Mouse (Mus musculus) neural tube, postnatal 0 days (tissue): ENCODE data around the gene Ylpm1. TPM values are rescaled to one million over a fixed set of nuclear protein-coding genes. Genes with fewer than 3 reads are reported as not detected.

Source experiments
- polyA plus RNA-seq: library from polyadenylated mRNA; unstranded; fragments of >200 nt; fragmentation: Nextera tagmentation; extraction: Ambion mirVana; gene quantifications from 2 replicates; pipeline ENCODE4 v1.2.1, GENCODE M21; 2015

Ylpm1 gene
- 27.4 and 29.0 TPM in 2 replicates for polyA plus RNA-seq

DNA sequence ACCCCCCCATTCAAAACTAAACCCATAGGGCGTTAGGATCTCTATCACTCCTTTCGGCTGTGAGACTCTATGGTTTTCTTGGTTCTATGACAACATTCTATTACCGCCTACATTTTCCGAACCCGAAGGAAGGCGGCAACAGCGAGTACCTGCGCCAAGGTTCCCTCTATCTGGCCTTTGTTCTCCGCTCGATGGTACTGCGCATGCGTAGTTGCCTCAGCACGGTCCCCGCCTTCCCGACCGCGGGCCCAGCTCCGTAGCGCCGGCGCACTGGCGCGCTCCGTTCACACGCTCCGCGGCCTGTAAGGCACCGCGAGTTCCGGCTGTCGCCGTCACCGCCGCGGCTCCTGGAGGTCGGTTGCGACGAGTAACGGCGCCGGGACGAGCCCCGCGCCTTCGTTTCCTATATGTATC, at the start of gene Ylpm1:
Ylpm1 (plus strand) TSS at position 239 of the 414 bp plus-strand sequence.

DNA sequence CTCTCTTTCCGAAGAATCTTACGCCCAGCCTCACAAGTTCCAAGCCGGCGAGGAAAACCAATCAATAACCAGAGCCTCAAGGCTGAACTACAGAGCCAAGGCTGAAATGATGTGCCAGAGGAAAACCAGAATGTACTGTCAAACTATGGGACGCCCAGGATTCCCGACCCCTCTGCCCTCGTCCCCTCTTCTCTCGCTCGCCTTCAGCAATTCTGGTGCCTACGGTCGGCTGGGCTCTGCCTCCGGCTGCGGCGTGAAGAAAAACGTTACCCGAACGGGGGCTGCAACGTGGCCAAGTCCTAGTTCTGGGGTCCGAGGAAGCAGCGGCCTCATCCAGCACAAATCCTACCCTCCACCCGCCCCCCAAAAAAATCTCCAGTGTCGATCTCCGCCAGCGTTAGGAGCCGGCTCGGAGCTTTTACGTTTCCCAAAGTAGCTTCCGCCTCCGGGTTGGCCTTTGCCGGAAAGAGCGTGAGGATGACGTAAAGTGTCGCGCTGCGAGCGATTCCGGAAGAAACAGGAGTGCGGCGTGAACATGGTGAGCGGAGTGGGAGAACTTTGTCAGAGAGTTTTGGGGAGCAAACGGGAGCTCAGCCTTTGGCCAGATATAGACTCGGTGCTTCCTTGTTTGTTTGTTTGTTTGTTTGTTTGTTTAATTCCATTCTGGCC, 25.6 kb upstream of the Ylpm1 start, which contains the start of the genes Fcf1 and Arel1:
Fcf1 (plus strand) TSS at position 470 of the 669 bp plus-strand sequence.
Arel1 (minus strand) TSS at position 473 of the 669 bp plus-strand sequence.

GRCm38 (mm10) chr12:85110698-85111592, 114.8 kb downstream of the Ylpm1 start, which contains the start of the genes Prox2 and Dlst:
Gene Prox2 (minus strand): TSS chr12:85110759.
Gene Dlst (plus strand): TSS chr12:85110833.

Other genes with a start within 250 kb of the Ylpm1 start
- gene Npc2, start 223.2 kb upstream of the Ylpm1 start, polyA plus RNA-seq = 49.9 and 50.8 TPM in 2 replicates
- 138 and 144 TPM in 2 replicates for gene Isca2, start 223.1 kb upstream of the Ylpm1 start, polyA plus RNA-seq
- 0.21 and 0.36 TPM in 2 replicates for gene Ltbp2, start 119.8 kb upstream of the Ylpm1 start, polyA plus RNA-seq
- gene Fcf1, start 25.4 kb upstream of the Ylpm1 start, polyA plus RNA-seq = 68.6 and 69.5 TPM in 2 replicates
- 22.5 and 25.0 TPM in 2 replicates for gene Arel1, start 25.4 kb upstream of the Ylpm1 start, polyA plus RNA-seq
- 2.1 and 2.4 TPM in 2 replicates for gene Prox2, start 114.4 kb downstream of the Ylpm1 start, polyA plus RNA-seq
- 105 and 113 TPM in 2 replicates for gene Dlst, start 114.5 kb downstream of the Ylpm1 start, polyA plus RNA-seq
- gene Rps6kl1, start 154.9 kb downstream of the Ylpm1 start, polyA plus RNA-seq = 32.5 and 35.1 TPM in 2 replicates
- 10.6 and 13.1 TPM in 2 replicates for gene Pgf, start 181.5 kb downstream of the Ylpm1 start, polyA plus RNA-seq
- gene Eif2b2, start 223.2 kb downstream of the Ylpm1 start, polyA plus RNA-seq = 65.8 and 80.2 TPM in 2 replicates